Mouse (Mus musculus) kidney, postnatal 14 days (tissue): ENCODE measurements around the gene Tnnc2.

Experiments used
- DNase-seq: peaks from one replicate; pipeline ENCODE4 v3.0.0; 2022; ENCODE audit warnings: mixed read lengths

Gene Tnnc2

GRCm38 (mm10) chr2:164794293-164794692, 14.5 kb upstream of the Tnnc2 start:
- DNase-seq = peak; percentile 91

GRCm38 (mm10) chr2:164793772-164794171, 14.0 kb upstream of the Tnnc2 start:
- no peak for DNase-seq

- peak; percentile 67 for DNase-seq
Measured at GRCm38 (mm10) chr2:164793236-164793635, 13.5 kb upstream of the Tnnc2 start.

- DNase-seq = no peak
Measured at GRCm38 (mm10) chr2:164792400-164793190, 12.8 kb upstream of the Tnnc2 start.

- no peak for DNase-seq
Measured at GRCm38 (mm10) chr2:164791841-164792261, 12.1 kb upstream of the Tnnc2 start.

- DNase-seq = no peak
Measured at GRCm38 (mm10) chr2:164790451-164790850, 10.7 kb upstream of the Tnnc2 start.

- no peak for DNase-seq
Measured at GRCm38 (mm10) chr2:164788411-164788810, 8.6 kb upstream of the Tnnc2 start.

GRCm38 (mm10) chr2:164787779-164788178, 8.0 kb upstream of the Tnnc2 start:
- no peak for DNase-seq

GRCm38 (mm10) chr2:164787032-164787431, 7.3 kb upstream of the Tnnc2 start:
- no peak for DNase-seq

- no peak for DNase-seq
Measured at GRCm38 (mm10) chr2:164786388-164786885, 6.7 kb upstream of the Tnnc2 start.

GRCm38 (mm10) chr2:164785481-164786387, 6.0 kb upstream of the Tnnc2 start, which contains the start of gene Snx21:
Snx21 (plus strand) TSS chr2:164785823.
- DNase-seq = peak; percentile 96

GRCm38 (mm10) chr2:164784869-164785420, 5.2 kb upstream of the Tnnc2 start:
- DNase-seq = no peak

- DNase-seq = no peak
Measured at GRCm38 (mm10) chr2:164783926-164784581, 4.3 kb upstream of the Tnnc2 start.

- no peak for DNase-seq
Measured at GRCm38 (mm10) chr2:164781876-164782275, 2.1 kb upstream of the Tnnc2 start.

GRCm38 (mm10) chr2:164778809-164779208, 958 bp downstream of the Tnnc2 start:
- DNase-seq = no peak

GRCm38 (mm10) chr2:164778015-164778287, 1.8 kb downstream of the Tnnc2 start:
- DNase-seq = no peak

GRCm38 (mm10) chr2:164777246-164778014, 2.3 kb downstream of the Tnnc2 start:
- no peak for DNase-seq

- DNase-seq = no peak
Measured at GRCm38 (mm10) chr2:164776801-164777200, 3.0 kb downstream of the Tnnc2 start.

GRCm38 (mm10) chr2:164776130-164776529, 3.6 kb downstream of the Tnnc2 start:
- DNase-seq = no peak

GRCm38 (mm10) chr2:164773989-164774364, 5.8 kb downstream of the Tnnc2 start:
- DNase-seq = no peak

GRCm38 (mm10) chr2:164773229-164773988, 6.4 kb downstream of the Tnnc2 start:
- no peak for DNase-seq
